Mouse (Mus musculus) embryonic facial prominence, embryonic 12.5 days (tissue): ENCODE measurements around the gene Pkd2l1. TPM values are rescaled to one million over a fixed set of nuclear protein-coding genes. Genes with fewer than 3 reads are reported as not detected.

Source experiments
- ATAC-seq: fragments of 200-750 bp; cut with Nextera tagmentation; 2 replicates; pipeline ENCODE4 v1.8.0; 2017; ENCODE audit not compliant: insufficient number of reproducible peaks, insufficient read depth, low FRiP score, low TSS enrichment
- H3K27ac ChIP-seq: fragments of 300-500 bp; sonication (generic); 2 replicates; pipeline ENCODE4 v1.5.1; 2016; ENCODE audit warnings: mild to moderate bottlenecking
- H3K27me3 ChIP-seq: fragments of 300-500 bp; sonication (generic); 2 replicates; pipeline ENCODE4 v1.6.1; 2016; ENCODE audit warnings: mild to moderate bottlenecking, moderate library complexity
- H3K36me3 ChIP-seq: fragments of 300-500 bp; sonication (generic); 2 replicates; pipeline ENCODE4 v1.6.1; 2016; ENCODE audit warnings: mild to moderate bottlenecking
- H3K4me1 ChIP-seq: fragments of 300-500 bp; sonication (generic); 2 replicates; pipeline ENCODE4 v1.6.1; 2016
- H3K4me2 ChIP-seq: fragments of 300-500 bp; sonication (generic); replicated peaks from 2 replicates; pipeline ENCODE4 v1.6.1; 2016; ENCODE audit warnings: mild to moderate bottlenecking, moderate library complexity
- H3K4me3 ChIP-seq: fragments of 300-500 bp; sonication (generic); 2 replicates; pipeline ENCODE4 v1.5.1; 2016; ENCODE audit warnings: mild to moderate bottlenecking
- H3K9ac ChIP-seq: fragments of 300-500 bp; sonication (generic); 2 replicates; pipeline ENCODE4 v1.6.1; 2016; ENCODE audit warnings: mild to moderate bottlenecking, moderate library complexity
- H3K9me3 ChIP-seq: fragments of 300-500 bp; sonication (generic); 2 replicates; pipeline ENCODE4 v1.6.1; 2016; ENCODE audit warnings: mild to moderate bottlenecking, moderate library complexity
- polyA plus RNA-seq: library from polyadenylated mRNA; unstranded; fragments of >200 nt; fragmentation: Nextera tagmentation; extraction: Ambion mirVana; gene quantifications from 2 replicates; pipeline ENCODE4 v1.2.1, GENCODE M21; 2016

The Pkd2l1 gene
- polyA plus RNA-seq, 1 experiment from 2014 or later = not detected

DNA sequence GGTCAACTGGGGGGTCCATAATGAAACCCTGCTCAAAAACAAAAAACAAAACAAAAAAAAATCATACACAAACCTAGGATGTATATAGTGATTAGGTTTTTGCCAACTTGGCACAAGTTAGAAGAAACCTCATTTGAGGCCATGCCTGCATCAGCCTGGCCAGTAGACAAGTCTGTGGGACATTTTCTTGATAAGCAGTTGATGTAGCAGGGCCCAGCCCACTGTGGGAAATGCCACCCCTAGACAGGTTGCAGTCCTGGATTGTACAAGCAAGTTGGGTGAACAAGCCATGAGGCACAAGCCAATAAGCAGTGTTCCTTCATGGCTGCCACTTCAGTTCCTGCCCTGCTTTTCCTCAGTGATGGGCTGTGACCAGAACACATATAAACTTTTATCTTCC lies 91.4 kb downstream of the Pkd2l1 start:
- H3K4me3 ChIP-seq = no peak overlapping the region
- H3K4me2 ChIP-seq = no peak overlapping the region
- no peak overlapping the region for H3K27ac ChIP-seq
- H3K27me3 ChIP-seq = no peaks in the 10 kb centered on the region
- no peak overlapping the region for H3K9ac ChIP-seq
- no peaks in the 10 kb centered on the region; the same call in 1 of the 2 replicates for H3K9me3 ChIP-seq
- H3K4me1 ChIP-seq = no peaks in the 10 kb centered on the region
- peaks cover 30% of the 10 kb centered on the region for H3K36me3 ChIP-seq
- ATAC-seq = no peak

Other genes starting within 250 kb of the Pkd2l1 start
- gene Cpn1, start 205.9 kb downstream of the Pkd2l1 start, polyA plus RNA-seq = not detected in 2 replicates
- not detected in 2 replicates for gene Cyp2c23, start 163.2 kb downstream of the Pkd2l1 start, polyA plus RNA-seq
- 28.8 and 32.4 TPM in 2 replicates for gene Erlin1, start 122.7 kb downstream of the Pkd2l1 start, polyA plus RNA-seq
- 53.5 and 54.2 TPM in 2 replicates for gene Chuk, start 85.0 kb downstream of the Pkd2l1 start, polyA plus RNA-seq
- gene Cwf19l1, start 56.6 kb downstream of the Pkd2l1 start, polyA plus RNA-seq = 42.1 and 42.6 TPM in 2 replicates
- 95.5 and 96.2 TPM in 2 replicates for gene Bloc1s2, start 46.0 kb downstream of the Pkd2l1 start, polyA plus RNA-seq
- 0.35 and 0.36 TPM in 2 replicates for gene Scd3, start 10.8 kb upstream of the Pkd2l1 start, polyA plus RNA-seq
- 294 and 311 TPM in 2 replicates for gene Scd2, start 101.2 kb upstream of the Pkd2l1 start, polyA plus RNA-seq
- 0.09 TPM in 2 replicates for gene Scd4, start 140.7 kb upstream of the Pkd2l1 start, polyA plus RNA-seq
- 8.8 and 11.6 TPM in 2 replicates for gene Scd1, start 215.4 kb upstream of the Pkd2l1 start, polyA plus RNA-seq